Mouse (Mus musculus) C2C12 (cell line): ENCODE measurements around the gene Sept4.

Source experiments
- CEBPB ChIP-seq: IDR thresholded peaks from one replicate; pipeline ENCODE4 v1.6.1; 2011; ENCODE audit warnings: low read depth, mild to moderate bottlenecking, control low read depth, moderate library complexity
- CTCF ChIP-seq: IDR thresholded peaks from one replicate; pipeline ENCODE4 v1.5.1; 2011; ENCODE audit not compliant: control insufficient read depth, insufficient read depth, insufficient read length
- FOSL1 ChIP-seq: IDR thresholded peaks from one replicate; pipeline ENCODE4 v1.8.0; 2011; ENCODE audit warnings: mild to moderate bottlenecking, low read length; ENCODE audit not compliant: poor library complexity, insufficient read depth, severe bottlenecking
- MAX ChIP-seq: IDR thresholded peaks from one replicate; pipeline ENCODE4 v1.6.1; 2011; ENCODE audit warnings: mild to moderate bottlenecking, control low read depth
- MYOD1 ChIP-seq: IDR thresholded peaks from one replicate; pipeline ENCODE4 v1.6.1; 2011; ENCODE audit warnings: low read depth; ENCODE audit not compliant: control insufficient read depth, insufficient read length
- MYOG ChIP-seq: IDR thresholded peaks from one replicate; pipeline ENCODE4 v1.6.1; 2011; ENCODE audit not compliant: control insufficient read depth, insufficient read length; ENCODE audit errors: extremely low read depth

- TF ChIP-seq MAX (no peak), CTCF (no peak), MYOG (no peak), CEBPB (no peak), MYOD1 (no peak), FOSL1 (no peak)
Observed at GRCm38 (mm10) chr11:87599395-87600089, 30.8 kb downstream of the Sept4 start.
